Mouse (Mus musculus) cerebellum, adult 2 months (tissue): ENCODE results near the gene Colgalt2.

Experiments
- CTCF ChIP-seq: fragments of 200-500 bp; IDR thresholded peaks from 2 replicates; pipeline ENCODE4 v1.5.1; 2011; ENCODE audit warnings: low read depth, mild to moderate bottlenecking, control low read depth, low read length, moderate library complexity, borderline replicate concordance; ENCODE audit not compliant: insufficient read depth
- POLR2A ChIP-seq: fragments of 200-500 bp; IDR thresholded peaks from 2 replicates; pipeline ENCODE4 v1.6.1; 2011; ENCODE audit warnings: low read length, control low read depth, borderline replicate concordance; ENCODE audit not compliant: insufficient read depth

GRCm38 (mm10) chr1:152422295-152422694, 22.7 kb downstream of the Colgalt2 start:
- no peak for TF ChIP-seq CTCF
- no peak for TF ChIP-seq POLR2A
